Mouse (Mus musculus) liver, postnatal 0 days (tissue): ENCODE measurements around the gene Ift122. TPM values are rescaled to one million over a fixed set of nuclear protein-coding genes. Genes with fewer than 3 reads are reported as not detected.

ENCODE experiments used
- ATAC-seq: fragments of 200-750 bp; cut with Nextera tagmentation; 2 replicates; pipeline ENCODE4 v1.8.0; 2017; ENCODE audit warnings: mild to moderate bottlenecking, moderate library complexity
- DNase-seq: peaks from one replicate; pipeline ENCODE4 v3.0.0-alpha.2; 2016
- H3K27ac ChIP-seq: fragments of 300-500 bp; sonication (generic); 2 replicates; pipeline ENCODE4 v1.5.1; 2014; ENCODE audit warnings: antibody characterized with exemption, moderate library complexity, mild to moderate bottlenecking, low read depth
- H3K27me3 ChIP-seq: fragments of 300-500 bp; sonication (generic); 2 replicates; pipeline ENCODE4 v1.6.1; 2014; ENCODE audit warnings: low read length, control low read depth, mixed read lengths; ENCODE audit not compliant: insufficient read depth
- H3K36me3 ChIP-seq: fragments of 300-500 bp; sonication (generic); replicated peaks from 2 replicates; pipeline ENCODE4 v1.6.1; 2014; ENCODE audit warnings: mild to moderate bottlenecking, control low read depth, low read length, moderate library complexity, mixed read lengths; ENCODE audit not compliant: insufficient read depth
- H3K4me1 ChIP-seq: fragments of 300-500 bp; sonication (generic); 2 replicates; pipeline ENCODE4 v1.6.1; 2014; ENCODE audit warnings: antibody characterized with exemption, mild to moderate bottlenecking, control low read depth; ENCODE audit not compliant: insufficient read depth
- H3K4me2 ChIP-seq: fragments of 300-500 bp; sonication (generic); 2 replicates; pipeline ENCODE4 v1.6.1; 2014; ENCODE audit warnings: low read depth, mild to moderate bottlenecking, low read length, moderate library complexity, mixed read lengths
- H3K4me3 ChIP-seq: fragments of 300-500 bp; sonication (generic); 2 replicates; pipeline ENCODE4 v1.5.1; 2014; ENCODE audit warnings: low read depth, low read length
- H3K9ac ChIP-seq: fragments of 300-500 bp; sonication (generic); replicated peaks from 2 replicates; pipeline ENCODE4 v1.6.1; 2014; ENCODE audit warnings: mild to moderate bottlenecking, moderate library complexity
- H3K9me3 ChIP-seq: fragments of 300-500 bp; sonication (generic); 2 replicates; pipeline ENCODE4 v1.6.1; 2016; ENCODE audit warnings: mild to moderate bottlenecking, control low read depth, low read length, mixed read lengths
- CTCF ChIP-seq: sonication (generic); IDR thresholded peaks from 2 replicates; pipeline ENCODE4 v1.5.1; 2016; ENCODE audit warnings: antibody characterized with exemption, low read depth
- EP300 ChIP-seq: IDR thresholded peaks from 2 replicates; pipeline ENCODE4 v1.6.1; 2016; ENCODE audit warnings: antibody characterized with exemption, low read depth, mild to moderate bottlenecking
- WGBS: fragments of 180-500 bp; shearing (Covaris S2); extraction: QIAGEN DNeasy Blood & Tissue Kit; methylation state at CpG from one replicate; pipeline ENCODE4 v1.1.7; 2014; ENCODE audit not compliant: insufficient replicate concordance; 5-methylcytosine and 5-hydroxymethylcytosine counted together
- polyA plus RNA-seq: library from polyadenylated mRNA; unstranded; fragments of >200 nt; fragmentation: Nextera tagmentation; extraction: Ambion mirVana; gene quantifications from 2 replicates; pipeline ENCODE4 v1.2.1, GENCODE M21; 2015

Gene Ift122
- polyA plus RNA-seq, 1 experiment from 2014 or later = 1.6 TPM

DNA sequence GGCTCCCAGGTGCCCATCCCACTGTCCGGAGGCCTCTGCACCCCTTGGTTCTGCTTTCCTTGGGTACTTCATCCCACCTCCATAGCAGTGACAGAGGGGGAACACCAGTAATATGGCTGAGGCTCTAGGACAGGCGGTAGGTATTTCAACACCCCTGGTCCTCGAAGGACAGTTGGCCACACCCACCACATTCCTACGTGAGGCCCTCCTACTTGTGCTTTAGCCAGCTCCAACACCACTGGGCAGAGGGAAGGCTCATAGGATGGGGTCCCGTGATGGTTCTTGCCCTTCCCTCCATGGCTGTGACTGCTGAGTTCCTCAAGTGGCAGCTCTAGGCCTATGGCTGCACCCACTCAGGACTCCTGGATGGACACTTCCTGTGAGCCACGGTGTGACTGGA is 71.6 kb downstream of the Ift122 start:
- DNase-seq (no peak), ATAC-seq (no peak)
- no peaks in the 10 kb centered on the region for H3K27me3 ChIP-seq
- no peaks in the 10 kb centered on the region for H3K36me3 ChIP-seq
- no peak overlapping the region for H3K4me2 ChIP-seq
- TF ChIP-seq EP300 = no peak
- H3K9me3 ChIP-seq = no peaks in the 10 kb centered on the region
- H3K9ac ChIP-seq = no peak overlapping the region
- H3K4me1 ChIP-seq = no peaks in the 10 kb centered on the region
- no peak overlapping the region for H3K4me3 ChIP-seq
- 48% methylated on average over 6 of the region's 6 CpGs for WGBS
- no peak overlapping the region for H3K27ac ChIP-seq

DNA sequence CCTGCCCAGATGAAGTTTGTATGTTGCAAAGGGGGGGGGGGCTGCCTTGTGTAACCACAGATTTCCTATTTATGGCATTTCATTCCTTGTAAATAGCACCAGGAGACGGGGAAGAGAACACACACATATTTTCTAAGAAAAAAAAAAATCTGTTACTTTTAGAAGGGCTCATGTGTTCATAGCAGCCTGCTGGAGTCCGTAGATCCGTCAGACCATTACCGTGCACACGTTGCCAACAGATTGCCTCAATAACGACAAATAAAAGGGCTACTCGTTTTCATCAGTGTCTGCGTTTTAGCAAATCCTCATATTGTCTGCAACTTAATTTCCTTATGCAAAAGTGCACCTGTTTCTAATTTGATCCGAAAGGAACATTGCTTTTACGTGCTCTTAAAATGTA is 73.1 kb downstream of the Ift122 start:
- no peak for ATAC-seq
- no peak overlapping the region for H3K4me2 ChIP-seq
- 80% methylated on average over 10 of the region's 10 CpGs for WGBS

DNA sequence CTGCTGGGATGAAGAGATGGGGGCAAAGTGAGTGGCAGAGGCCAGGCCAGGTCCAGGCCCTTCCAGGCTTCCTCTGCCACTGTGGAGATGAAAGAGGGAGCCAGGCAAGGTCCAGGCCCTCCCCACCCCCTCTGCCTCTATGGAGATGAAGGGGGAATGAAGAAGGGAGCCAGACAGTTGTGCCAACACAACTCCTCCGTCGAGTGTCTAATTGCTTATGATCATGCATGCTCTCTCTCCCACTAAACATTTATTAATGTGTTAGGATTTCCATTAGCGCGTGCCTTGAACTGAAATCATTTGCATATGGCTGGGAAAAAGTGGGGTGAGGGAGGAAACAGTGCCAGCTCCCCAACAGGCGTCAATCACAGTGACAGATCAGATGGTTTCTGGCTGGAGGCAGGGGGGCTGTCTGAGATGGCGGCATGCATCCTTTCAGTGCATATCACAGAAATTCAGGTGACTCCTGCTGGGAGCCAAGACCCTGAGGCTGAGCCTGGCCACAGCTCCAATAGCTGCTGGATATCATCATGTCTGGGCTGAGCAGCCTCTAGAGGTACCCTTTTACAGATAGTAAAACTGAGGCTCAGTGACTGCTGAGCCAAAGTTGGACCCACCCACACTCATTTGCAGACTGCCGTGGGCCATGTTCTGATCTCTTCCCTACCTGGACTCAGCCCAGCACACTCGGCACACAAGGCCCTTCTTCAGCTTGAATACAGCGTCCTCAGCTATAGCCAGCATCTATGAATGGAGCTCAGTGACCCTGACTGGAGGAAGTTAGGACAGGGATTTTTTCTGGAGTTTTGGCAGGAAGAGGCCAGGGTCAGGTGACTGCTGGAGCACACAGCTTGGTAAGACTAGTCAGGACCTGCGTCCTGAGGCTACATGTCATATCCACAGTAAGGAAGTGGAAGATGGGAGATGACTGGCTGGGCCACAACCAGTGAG is 74.3 kb downstream of the Ift122 start:
- no peaks in the 10 kb centered on the region for H3K4me1 ChIP-seq
- DNase-seq (no peak), ATAC-seq (no peak)
- WGBS = 71% methylated on average over 10 of the region's 10 CpGs
- H3K4me3 ChIP-seq = no peak overlapping the region
- no peaks in the 10 kb centered on the region for H3K36me3 ChIP-seq
- TF ChIP-seq CTCF (no peak), EP300 (no peak)
- H3K4me2 ChIP-seq = no peak overlapping the region
- no peak overlapping the region for H3K27ac ChIP-seq
- no peaks in the 10 kb centered on the region for H3K9me3 ChIP-seq
- H3K27me3 ChIP-seq = no peaks in the 10 kb centered on the region
- H3K9ac ChIP-seq = no peak overlapping the region

More for the DNA sequence above, 73.1 kb downstream of the Ift122 start:
- Histone ChIP-seq H3K9ac (no peak overlapping the region), H3K27ac (no peak overlapping the region), H3K27me3 (no peaks in the 10 kb centered on the region), H3K9me3 (no peaks in the 10 kb centered on the region), H3K4me1 (no peaks in the 10 kb centered on the region), H3K4me3 (no peak overlapping the region), H3K36me3 (no peaks in the 10 kb centered on the region)
- no peak for DNase-seq
- TF ChIP-seq EP300 = no peak
- TF ChIP-seq CTCF = no peak

DNA sequence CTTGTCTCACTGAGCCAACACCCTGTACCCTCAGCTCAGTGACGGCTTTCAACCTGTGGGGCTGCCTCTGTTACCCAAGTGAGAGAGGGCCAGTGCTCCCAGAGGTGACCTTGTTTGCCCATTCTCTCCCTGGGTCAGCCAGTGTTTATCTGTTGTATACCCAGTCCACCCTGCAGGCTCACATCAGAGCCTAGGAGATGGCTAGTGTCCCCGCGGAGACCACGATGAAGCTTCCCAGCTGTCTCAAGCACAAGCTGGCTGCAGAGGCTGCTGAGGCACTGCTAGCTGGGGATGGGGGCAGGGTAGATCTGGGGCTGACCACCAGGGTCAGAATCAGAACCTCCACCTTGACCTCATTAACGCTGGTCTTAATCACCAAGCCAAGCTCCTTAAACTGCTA is 76.7 kb downstream of the Ift122 start:
- ATAC-seq (no peak), DNase-seq (no peak)
- TF ChIP-seq EP300 (no peak), CTCF (no peak)
- Histone ChIP-seq H3K9me3 (no peaks in the 10 kb centered on the region), H3K4me1 (no peaks in the 10 kb centered on the region), H3K9ac (no peak overlapping the region), H3K27me3 (no peaks in the 10 kb centered on the region), H3K4me3 (no peak overlapping the region), H3K4me2 (no peak overlapping the region), H3K36me3 (no peaks in the 10 kb centered on the region), H3K27ac (no peak overlapping the region)
- WGBS = 68% methylated on average over 5 of the region's 5 CpGs

DNA sequence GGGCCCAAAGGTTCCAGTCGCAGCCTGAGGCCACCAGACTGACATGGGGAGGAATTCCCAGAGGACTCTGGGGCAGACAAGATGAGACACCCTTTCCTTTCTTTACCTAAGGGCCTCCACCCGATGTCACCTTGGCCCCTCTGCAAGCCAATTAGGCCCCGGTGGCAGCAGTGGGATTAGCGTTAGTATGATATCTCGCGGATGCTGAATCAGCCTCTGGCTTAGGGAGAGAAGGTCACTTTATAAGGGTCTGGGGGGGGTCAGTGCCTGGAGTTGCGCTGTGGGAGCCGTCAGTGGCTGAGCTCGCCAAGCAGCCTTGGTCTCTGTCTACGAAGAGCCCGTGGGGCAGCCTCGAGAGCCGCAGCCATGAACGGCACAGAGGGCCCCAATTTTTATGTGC is 78.4 kb downstream of the Ift122 start, which contains the start of gene Rho:
Gene Rho, plus strand, starts transcription at position 110 of the 400 bp plus-strand sequence.
- H3K9me3 ChIP-seq = no peaks in the 10 kb centered on the region
- H3K27ac ChIP-seq = no peak within 1 kb of the TSS
- no peak for ATAC-seq
- no peaks in the 10 kb centered on the region for H3K4me1 ChIP-seq
- WGBS = 80% methylated on average over 14 of the region's 14 CpGs
- TF ChIP-seq EP300 (no peak), CTCF (no peak)
- no peak for DNase-seq
- H3K4me3 ChIP-seq = no peak within 1 kb of the TSS
- H3K36me3 ChIP-seq = no peaks in the 10 kb centered on the region
- no peak within 1 kb of the TSS for H3K9ac ChIP-seq
- H3K27me3 ChIP-seq = no peaks in the 10 kb centered on the region
- H3K4me2 ChIP-seq = no peak within 1 kb of the TSS

DNA sequence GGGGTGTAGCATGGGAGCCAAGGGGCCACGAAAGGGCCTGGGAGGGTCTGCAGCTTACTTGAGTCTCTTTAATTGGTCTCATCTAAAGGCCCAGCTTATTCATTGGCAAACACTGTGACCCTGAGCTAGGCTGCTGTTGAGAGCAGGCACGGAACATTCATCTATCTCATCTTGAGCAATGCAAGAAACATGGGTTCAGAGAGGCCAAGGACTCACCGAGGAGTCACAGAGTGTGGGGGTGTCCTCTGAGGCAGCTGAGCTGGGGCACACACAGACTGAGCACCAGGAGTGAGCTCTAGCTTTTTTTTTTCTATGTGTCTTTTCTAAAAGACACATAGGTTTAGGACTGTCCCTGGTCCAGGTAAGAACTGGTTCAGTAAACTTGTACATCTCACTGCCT is 79.1 kb downstream of the Ift122 start:
- DNase-seq = no peak

More for the DNA sequence above, 79.1 kb downstream of the Ift122 start:
- no peak for ATAC-seq
- H3K4me1 ChIP-seq = no peaks in the 10 kb centered on the region
- H3K36me3 ChIP-seq = no peaks in the 10 kb centered on the region
- no peaks in the 10 kb centered on the region for H3K27me3 ChIP-seq
- TF ChIP-seq EP300 (no peak), CTCF (no peak)
- H3K9ac ChIP-seq = no peak overlapping the region
- H3K9me3 ChIP-seq = no peaks in the 10 kb centered on the region
- no peak overlapping the region for H3K4me2 ChIP-seq
- H3K4me3 ChIP-seq = no peak overlapping the region
- WGBS = 82% methylated on average over 3 of the region's 3 CpGs
- no peak overlapping the region for H3K27ac ChIP-seq
